Mouse (Mus musculus): ENCODE results near the gene Smox. TPM values are rescaled to one million over a fixed set of nuclear protein-coding genes. Genes with fewer than 3 reads are reported as not detected.

Gene Smox
- polyA plus RNA-seq, 2 experiments = 37.9 to 68.8 TPM

GRCm38 (mm10) chr2:131535168-131535567 lies 43.9 kb downstream of the Smox start:
- 90% methylated on average over 5 of the region's 5 CpGs for WGBS
- Histone ChIP-seq H3K4me1 (ENCODE audit: control insufficient read depth, insufficient read depth, low read length) (no peaks in the 10 kb centered on the region), H3K36me3 (ENCODE audit: control insufficient read depth, insufficient read depth, low read length) (no peaks in the 10 kb centered on the region), H3K4me2 (replicated peaks; ENCODE audit: low read depth, low read length, severe bottlenecking) (no peak overlapping the region), H3K4me3 (replicated peaks; ENCODE audit: low read length) (no peak overlapping the region), H3K9me3 (ENCODE audit: control insufficient read depth, low read length) (no peaks in the 10 kb centered on the region), H3K27me3 (ENCODE audit: control insufficient read depth, insufficient read depth, low read length) (no peaks in the 10 kb centered on the region), H3K9ac (ENCODE audit: low read depth, low read length, severe bottlenecking) (no peak overlapping the region), H3K27ac (replicated peaks; ENCODE audit: low read depth, low read length) (no peak overlapping the region)
- no peak for ATAC-seq (ENCODE audit: low FRiP score, low read depth)
- no peak for DNase-seq (ENCODE audit: low spot score)
- TF ChIP-seq POLR2A (IDR thresholded peaks at IDR 0.05; ENCODE audit: borderline replicate concordance, extremely low read depth, insufficient read depth, insufficient read length) = no peak

DNA sequence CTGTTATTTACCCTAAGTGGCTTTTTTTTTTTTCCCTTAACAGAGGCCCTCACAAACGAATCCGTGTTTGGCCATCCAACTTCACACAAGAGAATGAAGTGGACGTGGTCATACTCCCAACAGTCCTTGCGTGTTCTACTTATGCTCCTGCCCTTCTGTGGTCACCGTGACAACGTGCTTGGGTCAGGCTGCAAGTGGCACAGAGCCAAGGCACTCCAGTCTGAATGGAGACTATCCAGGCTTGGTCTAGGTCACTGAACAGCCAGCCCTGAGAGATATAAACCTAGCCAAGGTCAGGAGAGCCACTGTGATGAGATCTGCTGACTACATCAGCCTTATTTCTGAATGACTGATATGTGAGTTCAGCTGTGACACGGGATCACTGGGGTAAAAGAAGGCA lies 47.0 kb downstream of the Smox start:
- no peaks in the 10 kb centered on the region for H3K36me3 ChIP-seq (ENCODE audit: control insufficient read depth, insufficient read depth, low read length)

DNA sequence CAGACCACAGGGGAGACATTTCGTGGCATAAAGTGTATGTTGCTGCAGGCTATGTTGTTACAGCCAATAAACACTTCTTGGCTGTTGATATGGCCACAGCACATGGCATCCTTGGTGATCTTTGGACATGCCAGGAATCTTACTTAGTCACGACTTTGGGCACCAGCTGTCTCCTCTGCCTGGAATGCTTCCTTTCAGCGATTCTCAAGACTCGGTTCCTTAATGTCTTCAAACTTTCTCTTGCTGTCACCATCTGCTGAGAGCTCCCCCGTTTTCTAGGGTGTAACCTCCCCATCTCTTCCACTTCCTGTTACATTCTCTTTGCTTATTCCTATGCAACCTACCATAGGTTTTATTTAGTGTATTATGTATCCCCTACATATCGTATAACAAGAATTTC lies 48.5 kb downstream of the Smox start:
- Histone ChIP-seq H3K9ac (ENCODE audit: low read depth, low read length, severe bottlenecking) (no peak overlapping the region), H3K36me3 (ENCODE audit: control insufficient read depth, insufficient read depth, low read length) (no peaks in the 10 kb centered on the region), H3K4me1 (ENCODE audit: control insufficient read depth, insufficient read depth, low read length) (no peaks in the 10 kb centered on the region), H3K27ac (replicated peaks; ENCODE audit: low read depth, low read length) (no peak overlapping the region), H3K4me2 (replicated peaks; ENCODE audit: low read depth, low read length, severe bottlenecking) (no peak overlapping the region), H3K27me3 (ENCODE audit: control insufficient read depth, insufficient read depth, low read length) (no peaks in the 10 kb centered on the region), H3K9me3 (ENCODE audit: control insufficient read depth, low read length) (no peaks in the 10 kb centered on the region), H3K4me3 (replicated peaks; ENCODE audit: low read length) (no peak overlapping the region)
- no peak for ATAC-seq (ENCODE audit: low FRiP score, low read depth)
- WGBS = 80% methylated on average over 6 of the region's 6 CpGs
- no peak for DNase-seq (ENCODE audit: low spot score)
- TF ChIP-seq POLR2A (IDR thresholded peaks at IDR 0.05; ENCODE audit: borderline replicate concordance, extremely low read depth, insufficient read depth, insufficient read length) = no peak

More for the DNA sequence above, 47.0 kb downstream of the Smox start:
- Histone ChIP-seq H3K27ac (replicated peaks; ENCODE audit: low read depth, low read length) (no peak overlapping the region), H3K4me3 (replicated peaks; ENCODE audit: low read length) (no peak overlapping the region), H3K9me3 (ENCODE audit: control insufficient read depth, low read length) (no peaks in the 10 kb centered on the region), H3K4me2 (replicated peaks; ENCODE audit: low read depth, low read length, severe bottlenecking) (no peak overlapping the region), H3K9ac (ENCODE audit: low read depth, low read length, severe bottlenecking) (no peak overlapping the region), H3K4me1 (ENCODE audit: control insufficient read depth, insufficient read depth, low read length) (no peaks in the 10 kb centered on the region), H3K27me3 (ENCODE audit: control insufficient read depth, insufficient read depth, low read length) (no peaks in the 10 kb centered on the region)
- DNase-seq (ENCODE audit: low spot score) (no peak), ATAC-seq (ENCODE audit: low FRiP score, low read depth) (no peak)
- 68% methylated on average over 7 of the region's 7 CpGs for WGBS
- no peak for TF ChIP-seq POLR2A (IDR thresholded peaks at IDR 0.05; ENCODE audit: borderline replicate concordance, extremely low read depth, insufficient read depth, insufficient read length)

DNA sequence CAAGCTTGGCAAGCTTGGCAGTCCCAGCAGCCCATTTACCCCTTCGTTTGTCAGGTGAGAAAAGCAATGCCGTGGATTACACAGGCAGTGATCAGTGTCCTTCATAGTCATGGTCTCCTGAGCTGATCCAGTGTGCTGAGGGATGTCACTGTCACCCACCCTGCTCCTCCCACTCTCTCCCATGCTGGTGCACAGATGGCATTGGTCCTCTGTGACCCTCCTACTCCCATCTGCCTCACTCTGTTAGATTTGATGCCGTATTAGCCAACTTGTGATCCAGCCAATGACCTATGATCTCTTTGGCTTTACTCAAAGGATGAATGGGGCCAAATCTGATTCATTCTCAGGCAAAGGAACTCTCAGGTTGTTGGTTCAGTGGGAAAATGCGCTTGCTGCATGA lies 50.4 kb downstream of the Smox start:
- Histone ChIP-seq H3K4me2 (replicated peaks; ENCODE audit: low read depth, low read length, severe bottlenecking) (no peak overlapping the region), H3K9ac (ENCODE audit: low read depth, low read length, severe bottlenecking) (no peak overlapping the region), H3K27ac (replicated peaks; ENCODE audit: low read depth, low read length) (no peak overlapping the region), H3K27me3 (ENCODE audit: control insufficient read depth, insufficient read depth, low read length) (peaks cover 12% of the 10 kb centered on the region; the same call in 1 of the 2 replicates), H3K4me3 (replicated peaks; ENCODE audit: low read length) (no peak overlapping the region), H3K9me3 (ENCODE audit: control insufficient read depth, low read length) (no peaks in the 10 kb centered on the region), H3K36me3 (ENCODE audit: control insufficient read depth, insufficient read depth, low read length) (no peaks in the 10 kb centered on the region), H3K4me1 (ENCODE audit: control insufficient read depth, insufficient read depth, low read length) (peaks cover 6% of the 10 kb centered on the region; the same call in 1 of the 2 replicates)
- DNase-seq (ENCODE audit: low spot score) (no peak), ATAC-seq (ENCODE audit: low FRiP score, low read depth) (no peak)
- no peak for TF ChIP-seq POLR2A (IDR thresholded peaks at IDR 0.05; ENCODE audit: borderline replicate concordance, extremely low read depth, insufficient read depth, insufficient read length)
- WGBS = 84% methylated on average over 4 of the region's 4 CpGs

DNA sequence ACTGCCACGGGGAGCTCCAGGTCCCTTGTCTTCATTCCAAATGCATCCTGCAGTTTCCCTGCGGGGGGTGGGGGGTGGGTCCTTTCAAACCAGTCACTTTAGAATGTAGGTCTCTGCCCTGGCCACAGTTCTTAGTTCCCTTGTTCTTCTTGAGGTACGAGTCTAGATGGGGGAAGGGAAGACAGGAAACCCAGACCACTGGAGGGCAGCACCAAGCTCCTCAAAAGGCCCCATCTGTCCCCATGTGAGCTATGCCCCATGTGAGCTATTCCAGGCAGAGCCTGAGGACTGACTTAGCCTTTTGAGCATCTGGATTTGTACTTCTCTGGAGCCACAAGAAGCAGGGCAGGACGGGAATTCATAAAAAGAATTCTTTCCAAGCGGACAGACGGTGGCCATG lies 51.2 kb downstream of the Smox start:
- H3K9me3 ChIP-seq (ENCODE audit: control insufficient read depth, low read length) = no peaks in the 10 kb centered on the region
- no peak for TF ChIP-seq POLR2A (IDR thresholded peaks at IDR 0.05; ENCODE audit: borderline replicate concordance, extremely low read depth, insufficient read depth, insufficient read length)
- H3K4me2 ChIP-seq (replicated peaks; ENCODE audit: low read depth, low read length, severe bottlenecking) = no peak overlapping the region
- H3K4me3 ChIP-seq (replicated peaks; ENCODE audit: low read length) = no peak overlapping the region
- H3K4me1 ChIP-seq (ENCODE audit: control insufficient read depth, insufficient read depth, low read length) = peaks cover 6% of the 10 kb centered on the region; the same call in 1 of the 2 replicates
- no peak for DNase-seq (ENCODE audit: low spot score)
- no peak overlapping the region for H3K27ac ChIP-seq (replicated peaks; ENCODE audit: low read depth, low read length)
- H3K36me3 ChIP-seq (ENCODE audit: control insufficient read depth, insufficient read depth, low read length) = no peaks in the 10 kb centered on the region
- 29% methylated on average over 6 of the region's 6 CpGs for WGBS
- no peak for ATAC-seq (ENCODE audit: low FRiP score, low read depth)
- H3K9ac ChIP-seq (ENCODE audit: low read depth, low read length, severe bottlenecking) = no peak overlapping the region
- peaks cover 21% of the 10 kb centered on the region for H3K27me3 ChIP-seq (ENCODE audit: control insufficient read depth, insufficient read depth, low read length)
